Mouse (Mus musculus): Measurements from ENCODE around the gene Bola1. TPM values are rescaled to one million over a fixed set of nuclear protein-coding genes. Genes with fewer than 3 reads are reported as not detected.
A peak's percentile ranks its signal among the peaks of the same experiment; 100 is the strongest.
"Not testable (repeated sequence)": the region's sequence is repeated elsewhere in the genome, so short reads cannot be mapped to it uniquely, and the experiment has no call there.

Gene Bola1
- polyA plus RNA-seq, 1 experiment from 2014 or later, result 52.6 TPM

DNA sequence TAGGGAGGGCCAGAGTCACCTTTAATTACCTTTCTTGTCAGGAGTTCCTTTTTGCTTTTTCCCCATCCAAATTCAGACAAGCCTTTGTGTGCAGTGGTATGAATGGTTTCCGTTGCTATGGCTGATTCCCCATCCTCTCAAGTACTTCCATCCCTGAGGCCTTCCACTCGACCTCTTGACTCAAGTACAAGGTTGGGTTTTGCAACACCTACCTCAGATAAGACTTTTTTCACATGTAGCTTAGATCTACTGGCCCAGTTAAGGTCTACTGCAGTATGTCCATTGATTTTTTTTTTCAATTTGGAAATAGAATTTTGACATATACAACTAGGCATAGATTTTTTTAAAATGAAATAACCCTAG lies 12.2 kb upstream of the Bola1 start:
- H3K27me3 ChIP-seq, result no peaks in the 10 kb centered on the region
- H3K9me3 ChIP-seq, result no peaks in the 10 kb centered on the region
- peaks cover 4% of the 10 kb centered on the region for H3K4me1 ChIP-seq
- H3K4me3 ChIP-seq, result no peak overlapping the region
- no peak for ATAC-seq (ENCODE audit: insufficient number of reproducible peaks, insufficient read depth, low FRiP score, low TSS enrichment)
- no peak overlapping the region for H3K9ac ChIP-seq
- WGBS, result 65% methylated on average over 2 of the region's 2 CpGs
- H3K36me3 ChIP-seq, result no peaks in the 10 kb centered on the region
- no peak overlapping the region for H3K4me2 ChIP-seq (replicated peaks)
- no peak overlapping the region for H3K27ac ChIP-seq

DNA sequence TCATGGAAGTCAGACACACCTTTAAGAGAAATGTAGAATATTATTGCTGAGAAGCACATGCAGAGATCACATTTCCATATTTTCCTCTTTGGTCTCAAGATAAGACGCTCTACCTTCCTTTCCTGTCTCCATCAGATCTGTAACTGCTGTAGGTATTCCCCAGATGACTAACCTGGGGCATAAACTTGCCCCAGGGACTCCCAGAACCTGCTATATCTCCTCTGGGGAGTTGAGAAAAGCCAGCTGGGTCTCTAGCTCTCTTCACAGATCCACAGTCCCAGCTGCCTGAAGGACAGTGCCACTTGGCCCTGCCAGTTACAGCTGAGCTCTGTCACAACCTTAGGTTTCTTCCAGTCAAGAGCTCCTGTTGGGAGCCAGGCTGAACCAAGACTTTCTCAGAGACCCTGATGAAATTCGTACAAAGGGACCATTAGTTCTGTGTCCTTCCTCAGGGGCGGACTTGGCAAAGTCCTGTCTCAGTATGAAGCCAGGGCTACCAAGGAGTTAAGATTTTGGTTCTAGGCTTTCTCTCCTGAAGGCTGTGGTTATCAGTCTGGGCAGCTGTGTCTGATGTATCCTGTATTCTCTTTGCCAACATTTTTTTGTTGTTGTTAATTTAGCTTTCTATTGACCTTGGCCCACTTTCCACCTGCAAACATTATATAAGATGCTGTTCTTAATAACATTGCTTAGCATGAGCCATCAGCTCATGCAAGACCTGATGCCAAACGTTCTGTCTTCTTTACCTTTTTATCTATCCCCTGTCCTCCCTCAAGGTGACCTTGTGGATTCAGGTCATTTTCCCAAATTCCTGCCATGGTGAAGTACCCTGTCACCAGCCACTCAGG lies 11.6 kb upstream of the Bola1 start:
- Histone ChIP-seq H3K27ac (no peak overlapping the region), H3K9ac (no peak overlapping the region), H3K9me3 (no peaks in the 10 kb centered on the region), H3K4me1 (no peaks in the 10 kb centered on the region), H3K4me3 (no peak overlapping the region), H3K36me3 (no peaks in the 10 kb centered on the region), H3K4me2 (replicated peaks) (no peak overlapping the region), H3K27me3 (no peaks in the 10 kb centered on the region)
- 72% methylated on average over 4 of the region's 4 CpGs for WGBS
- no peak for ATAC-seq (ENCODE audit: insufficient number of reproducible peaks, insufficient read depth, low FRiP score, low TSS enrichment)

DNA sequence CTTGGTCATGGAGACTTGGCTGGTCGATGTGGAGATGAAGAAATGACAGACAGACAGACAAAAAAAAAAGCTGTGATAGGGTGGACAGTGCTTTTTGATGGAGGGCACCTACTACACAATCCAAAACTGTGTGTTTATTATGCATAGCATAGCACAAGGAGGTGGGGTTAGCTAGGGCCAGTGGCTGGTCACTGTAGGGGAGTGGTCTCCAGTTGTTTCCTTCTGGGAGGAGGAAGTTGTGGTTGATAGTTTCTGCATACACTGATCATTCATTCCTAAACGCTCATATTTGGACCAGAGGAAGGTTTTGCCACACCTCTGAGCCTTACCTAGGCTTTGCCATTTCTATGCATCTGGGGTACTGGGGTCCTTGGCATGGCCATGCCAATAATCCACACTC lies 10.9 kb upstream of the Bola1 start:
- Histone ChIP-seq H3K4me2 (replicated peaks) (no peak overlapping the region), H3K4me1 (no peaks in the 10 kb centered on the region), H3K9ac (no peak overlapping the region), H3K4me3 (no peak overlapping the region), H3K27ac (no peak overlapping the region), H3K27me3 (no peaks in the 10 kb centered on the region), H3K9me3 (no peaks in the 10 kb centered on the region), H3K36me3 (no peaks in the 10 kb centered on the region)
- 54% methylated on average over 2 of the region's 2 CpGs for WGBS
- ATAC-seq (ENCODE audit: insufficient number of reproducible peaks, insufficient read depth, low FRiP score, low TSS enrichment), result no peak

DNA sequence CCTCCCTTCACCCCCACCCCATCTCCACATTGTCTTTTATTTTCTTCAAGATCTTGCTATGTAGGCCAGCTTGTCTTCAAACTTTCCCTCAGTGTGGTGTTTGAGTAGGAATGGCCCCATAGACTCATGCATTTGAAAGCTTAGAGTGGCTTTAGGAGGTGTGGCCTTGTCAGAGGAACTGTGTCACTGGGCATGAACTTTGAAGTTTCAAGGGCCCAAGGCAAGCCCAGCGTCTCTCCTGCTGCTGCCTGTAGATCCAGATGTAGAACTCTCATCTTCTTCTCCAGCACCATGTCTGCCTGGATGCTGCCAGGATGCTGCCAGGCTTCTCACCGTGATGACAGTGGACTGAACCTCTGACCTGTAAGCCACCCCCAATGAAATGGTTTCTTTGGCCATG lies 9.3 kb upstream of the Bola1 start:
- WGBS, result 69% methylated on average over 2 of the region's 2 CpGs
- no peak for ATAC-seq (ENCODE audit: insufficient number of reproducible peaks, insufficient read depth, low FRiP score, low TSS enrichment)
- H3K9ac ChIP-seq, result no peak overlapping the region
- H3K27ac ChIP-seq, result no peak overlapping the region
- no peaks in the 10 kb centered on the region for H3K9me3 ChIP-seq
- H3K4me3 ChIP-seq, result no peak overlapping the region
- no peaks in the 10 kb centered on the region; the same call in 1 of the 2 replicates for H3K4me1 ChIP-seq
- H3K36me3 ChIP-seq, result no peaks in the 10 kb centered on the region
- no peaks in the 10 kb centered on the region for H3K27me3 ChIP-seq
- H3K4me2 ChIP-seq (replicated peaks), result no peak overlapping the region

DNA sequence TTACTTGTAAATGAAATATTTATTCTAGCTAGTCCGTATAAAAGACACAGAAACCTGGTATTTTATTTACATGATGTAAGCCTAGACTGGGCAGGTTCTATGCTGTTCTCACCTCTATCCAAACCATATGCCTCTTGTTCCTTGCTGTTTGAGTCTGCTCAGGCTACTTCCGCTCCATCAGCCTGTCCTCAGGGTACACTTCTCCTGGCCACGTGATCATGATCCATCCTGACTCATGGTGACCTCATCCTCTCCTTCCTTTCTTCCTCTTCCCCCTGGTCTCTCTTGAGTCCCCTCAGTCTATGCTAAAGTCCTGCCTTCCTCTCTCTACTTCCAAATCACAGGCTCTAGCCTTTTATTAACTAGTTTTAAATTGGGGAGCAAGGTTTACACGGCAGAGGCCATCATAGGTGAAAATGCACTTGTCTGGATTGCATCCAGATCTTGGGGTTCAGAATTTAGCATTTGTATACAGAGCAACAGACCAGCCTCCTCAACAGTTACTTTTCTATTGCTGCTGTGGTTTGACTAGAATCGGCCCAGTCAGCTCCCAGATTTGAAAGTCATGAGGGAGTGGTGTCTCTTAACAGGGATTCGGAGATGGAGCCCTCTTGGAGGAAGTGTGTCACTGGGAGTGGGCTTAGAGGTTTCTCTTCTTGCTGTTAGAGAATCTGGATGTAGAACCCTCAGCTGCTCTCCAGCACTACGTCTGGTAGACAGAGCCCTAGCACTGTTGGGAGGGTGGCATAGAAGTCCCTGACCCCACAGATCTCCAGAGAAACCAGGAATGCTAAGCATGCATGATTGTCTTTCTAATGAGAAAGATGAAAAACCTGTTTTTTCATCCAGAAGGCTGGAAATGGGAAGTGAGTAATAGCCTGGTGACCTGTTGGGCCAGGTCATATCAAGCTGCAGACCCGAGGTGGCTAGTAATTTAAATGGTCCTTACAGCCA lies 7.5 kb upstream of the Bola1 start:
- WGBS, result 61% methylated on average over 8 of the region's 8 CpGs

DNA sequence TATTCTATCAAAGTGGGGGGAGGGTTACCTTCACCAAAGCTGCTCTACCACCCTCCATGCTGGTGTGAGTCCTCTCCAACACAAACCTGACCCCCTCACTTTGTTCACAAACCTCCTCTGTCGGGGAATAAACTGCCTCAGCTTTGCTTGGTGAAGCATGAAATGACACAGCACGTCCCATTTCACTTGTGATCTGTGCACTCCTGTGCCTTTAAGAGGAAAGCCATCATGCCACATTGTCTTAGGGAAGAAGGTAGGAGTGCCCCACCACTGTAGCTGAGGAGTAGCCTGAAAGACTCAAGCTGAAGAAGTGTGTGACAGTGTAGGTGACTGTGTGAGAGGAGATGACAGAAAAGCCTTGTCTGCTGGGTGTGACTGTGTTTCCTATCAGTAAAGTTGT lies 5.9 kb upstream of the Bola1 start:
- no peak overlapping the region for H3K9ac ChIP-seq
- H3K4me2 ChIP-seq (replicated peaks), result no peak overlapping the region; the same call in 1 of the 2 replicates
- no peaks in the 10 kb centered on the region for H3K36me3 ChIP-seq
- H3K27me3 ChIP-seq, result no peaks in the 10 kb centered on the region
- H3K27ac ChIP-seq, result no peak overlapping the region
- WGBS, result 31% methylated on average over 2 of the region's 2 CpGs
- H3K9me3 ChIP-seq, result no peaks in the 10 kb centered on the region
- H3K4me3 ChIP-seq, result no peak overlapping the region
- H3K4me1 ChIP-seq, result peaks cover 12% of the 10 kb centered on the region
- ATAC-seq (ENCODE audit: insufficient number of reproducible peaks, insufficient read depth, low FRiP score, low TSS enrichment), result no peak

More for the DNA sequence above, 7.5 kb upstream of the Bola1 start:
- H3K27me3 ChIP-seq, result no peaks in the 10 kb centered on the region
- no peak overlapping the region for H3K9ac ChIP-seq
- H3K9me3 ChIP-seq, result no peaks in the 10 kb centered on the region
- no peak overlapping the region for H3K4me3 ChIP-seq
- no peak overlapping the region for H3K4me2 ChIP-seq (replicated peaks)
- H3K36me3 ChIP-seq, result no peaks in the 10 kb centered on the region
- no peak for ATAC-seq (ENCODE audit: insufficient number of reproducible peaks, insufficient read depth, low FRiP score, low TSS enrichment)
- H3K4me1 ChIP-seq, result peaks cover 8% of the 10 kb centered on the region
- no peak overlapping the region for H3K27ac ChIP-seq

DNA sequence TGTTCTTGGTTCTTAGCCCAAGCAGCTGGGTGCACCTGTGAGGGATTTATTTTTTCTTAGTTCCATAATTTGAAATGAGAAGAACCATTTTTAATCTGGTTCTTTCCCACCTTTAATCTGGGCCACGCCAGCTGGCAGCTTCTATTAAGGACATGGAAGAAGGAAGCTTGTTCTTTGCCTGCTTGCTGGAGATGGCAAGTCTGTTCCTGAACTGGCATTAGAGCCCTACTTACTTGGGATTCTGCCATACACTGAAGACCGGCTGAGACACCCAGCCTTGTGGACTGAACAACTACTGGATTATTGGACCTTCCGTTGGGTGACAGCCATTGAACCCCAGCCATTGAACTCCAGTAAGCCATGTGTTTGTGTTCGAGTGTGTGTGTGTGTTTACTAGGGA lies 3.3 kb upstream of the Bola1 start:
- H3K27me3 ChIP-seq, result no peaks in the 10 kb centered on the region
- no peaks in the 10 kb centered on the region for H3K36me3 ChIP-seq
- peak overlapping the region; percentile 57 for H3K4me2 ChIP-seq (replicated peaks)
- no peak overlapping the region for H3K9ac ChIP-seq
- ATAC-seq (ENCODE audit: insufficient number of reproducible peaks, insufficient read depth, low FRiP score, low TSS enrichment), result no peak
- H3K9me3 ChIP-seq, result no peaks in the 10 kb centered on the region
- H3K27ac ChIP-seq, result no peak overlapping the region
- H3K4me1 ChIP-seq, result peaks cover 18% of the 10 kb centered on the region
- H3K4me3 ChIP-seq, result no peak overlapping the region
- 93% methylated on average over 4 of the region's 4 CpGs for WGBS

DNA sequence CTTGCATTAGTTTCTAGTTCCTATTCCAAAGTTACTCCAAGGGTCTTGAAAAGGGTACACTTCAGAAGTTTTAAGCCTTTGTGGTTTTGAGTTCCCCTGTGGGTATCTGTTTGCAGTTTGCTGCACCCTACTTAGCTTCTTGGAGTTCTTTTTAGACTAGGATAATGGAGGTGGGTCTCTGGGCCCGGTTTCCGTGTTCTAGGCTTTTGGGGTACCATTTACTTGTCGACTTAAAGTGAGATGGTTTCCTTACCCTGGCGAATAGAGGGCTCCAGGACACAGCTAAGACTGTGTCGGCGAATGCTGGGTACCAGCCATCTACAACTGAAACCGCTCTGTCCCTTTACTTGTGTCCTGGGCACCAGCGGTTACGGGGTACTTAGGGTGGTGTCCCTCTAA lies 2.1 kb upstream of the Bola1 start:
- H3K4me1 ChIP-seq, result peaks cover 18% of the 10 kb centered on the region
- H3K27me3 ChIP-seq, result no peaks in the 10 kb centered on the region
- no peaks in the 10 kb centered on the region for H3K36me3 ChIP-seq
- H3K27ac ChIP-seq, result peak overlapping the region; percentile 99
- H3K9me3 ChIP-seq, result no peaks in the 10 kb centered on the region
- H3K4me3 ChIP-seq, result peak overlapping the region; percentile 65
- H3K9ac ChIP-seq, result peak overlapping the region; percentile 89
- 18% methylated on average over 9 of the region's 9 CpGs for WGBS
- H3K4me2 ChIP-seq (replicated peaks), result peak overlapping the region; percentile 57
- no peak for ATAC-seq (ENCODE audit: insufficient number of reproducible peaks, insufficient read depth, low FRiP score, low TSS enrichment)

DNA sequence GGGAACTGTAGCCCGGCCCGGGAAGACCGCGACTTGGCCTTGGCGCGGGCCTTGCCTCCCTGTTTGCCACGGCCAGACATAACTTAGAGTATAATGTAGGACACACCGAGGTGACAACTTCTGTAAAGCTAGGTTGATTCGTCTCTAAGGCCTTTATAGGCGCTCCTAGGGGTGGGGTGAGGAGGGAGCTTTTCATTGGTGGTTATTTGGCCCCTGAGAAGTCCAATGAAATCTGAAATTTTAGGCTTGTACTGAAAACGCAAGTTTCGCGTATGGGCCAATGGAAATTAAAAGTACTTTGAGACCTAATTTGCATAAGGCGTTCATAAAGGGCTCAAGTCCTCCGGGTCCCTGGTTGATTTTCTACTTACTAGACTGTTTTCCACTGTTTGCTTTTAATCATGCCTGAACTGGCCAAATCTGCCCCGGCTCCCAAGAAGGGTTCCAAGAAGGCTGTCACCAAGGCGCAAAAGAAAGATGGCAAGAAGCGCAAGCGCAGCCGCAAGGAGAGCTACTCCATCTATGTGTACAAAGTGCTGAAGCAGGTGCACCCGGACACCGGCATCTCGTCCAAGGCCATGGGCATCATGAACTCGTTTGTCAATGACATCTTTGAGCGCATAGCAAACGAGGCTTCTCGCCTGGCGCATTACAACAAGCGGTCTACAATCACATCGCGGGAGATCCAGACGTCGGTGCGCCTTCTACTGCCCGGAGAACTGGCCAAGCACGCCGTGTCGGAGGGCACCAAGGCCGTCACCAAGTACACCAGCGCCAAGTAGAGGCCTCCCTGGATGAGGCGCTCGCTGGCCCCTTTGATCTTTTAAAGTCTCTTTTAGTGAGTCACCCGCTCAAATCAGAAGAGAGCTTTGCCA lies 1.5 kb upstream of the Bola1 start, which contains the start of the genes Hist2h2ac and Hist2h2be:
Hist2h2ac (minus strand) TSS at position 116 of the 875 bp plus-strand sequence.
Hist2h2be (plus strand) TSS at position 355 of the 875 bp plus-strand sequence.
- H3K36me3 ChIP-seq, result no peaks in the 10 kb centered on the region
- peak within 1 kb of the TSS; percentile 89 for H3K9ac ChIP-seq
- ATAC-seq (ENCODE audit: insufficient number of reproducible peaks, insufficient read depth, low FRiP score, low TSS enrichment), result peak; percentile 94
- no peaks in the 10 kb centered on the region for H3K27me3 ChIP-seq
- peak within 1 kb of the TSS; percentile 57 for H3K4me2 ChIP-seq (replicated peaks)
- peak within 1 kb of the TSS; percentile 65 for H3K4me3 ChIP-seq
- WGBS, result under 1% methylated on average over 43 of the region's 43 CpGs
- H3K4me1 ChIP-seq, result peaks cover 18% of the 10 kb centered on the region
- no peaks in the 10 kb centered on the region for H3K9me3 ChIP-seq
- peak within 1 kb of the TSS; percentile 99 for H3K27ac ChIP-seq

DNA sequence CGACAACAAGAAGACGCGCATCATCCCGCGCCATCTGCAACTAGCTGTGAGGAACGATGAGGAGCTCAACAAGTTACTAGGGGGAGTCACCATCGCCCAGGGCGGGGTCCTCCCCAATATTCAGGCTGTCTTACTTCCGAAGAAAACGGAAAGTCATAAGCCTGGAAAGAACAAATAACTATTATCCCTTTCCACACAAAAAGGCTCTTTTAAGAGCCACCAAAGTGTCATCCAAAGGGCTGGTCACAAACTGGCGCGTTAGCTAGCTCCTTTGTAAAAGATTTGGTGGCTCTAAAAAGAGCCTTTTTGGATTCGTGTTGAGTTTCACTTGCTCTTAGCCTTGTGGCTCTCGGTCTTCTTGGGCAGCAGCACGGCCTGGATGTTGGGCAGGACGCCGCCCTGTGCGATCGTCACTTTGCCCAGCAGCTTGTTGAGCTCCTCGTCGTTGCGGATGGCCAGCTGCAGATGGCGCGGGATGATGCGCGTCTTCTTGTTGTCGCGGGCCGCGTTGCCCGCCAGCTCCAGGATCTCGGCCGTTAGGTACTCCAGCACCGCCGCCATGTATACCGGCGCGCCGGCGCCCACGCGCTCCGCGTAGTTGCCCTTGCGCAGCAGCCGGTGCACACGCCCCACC lies 739 bp upstream of the Bola1 start:
- Histone ChIP-seq H3K4me2 (replicated peaks) (peak overlapping the region; percentile 57), H3K27ac (peak overlapping the region; percentile 99), H3K4me3 (peak overlapping the region; percentile 65), H3K4me1 (peaks cover 18% of the 10 kb centered on the region), H3K9ac (peak overlapping the region; percentile 89)
- under 1% methylated on average over 30 of the region's 47 CpGs for WGBS
- H3K36me3 ChIP-seq; ATAC-seq (ENCODE audit: insufficient number of reproducible peaks, insufficient read depth, low FRiP score, low TSS enrichment); H3K9me3 ChIP-seq; H3K27me3 ChIP-seq: not testable (repeated sequence)

Measured in embryonic facial prominence, embryonic 12.5 days (tissue).